10 mouse cellular contexts compared by ENCODE assay signal in the genomic region with DNA sequence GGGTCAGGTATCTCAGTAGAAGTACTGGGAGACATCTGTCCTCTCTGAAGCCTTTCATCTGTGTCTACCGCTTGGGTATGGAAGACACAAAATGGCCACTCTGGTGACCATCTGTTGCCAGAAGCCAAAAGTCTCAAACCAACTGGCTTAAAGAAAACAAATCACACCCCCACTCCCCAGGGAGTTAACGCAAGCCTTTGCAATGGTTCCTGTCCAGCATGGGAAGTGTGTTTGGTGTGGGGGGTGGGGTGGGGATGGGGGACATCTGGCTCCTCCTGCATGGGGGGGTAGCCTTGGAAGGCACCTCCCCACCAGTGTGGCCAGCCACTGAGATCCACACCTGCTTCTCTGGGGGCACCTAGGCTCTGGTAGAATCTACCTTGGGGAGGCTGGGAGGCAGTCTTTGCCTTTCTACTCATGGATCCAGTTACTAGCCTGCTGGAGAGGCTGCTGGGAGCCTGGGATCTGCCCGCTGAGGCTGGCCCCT. TPM values are rescaled to one million over a fixed set of nuclear protein-coding genes. Genes with fewer than 3 reads are reported as not detected.
DNase-seq lines count a peak whose midpoint lies in the region; ATAC-seq and TF ChIP-seq lines count a peak whose summit lies in the region.
"Had no signal": no experiment of that assay in that cellular context is flagged by ENCODE, and none has a peak within 500 bp of the region (broad histone marks: within the 10 kb centered on the region; RNA-seq: fewer than 3 reads in every experiment).

No protein-coding gene starts in this region.

- no peaks in the 10 kb centered on the region for H3K9me3 ChIP-seq in forebrain, embryonic 11.5 days (ENCODE audit: control insufficient read depth, low read length)
- H3K9me3 ChIP-seq in intestine, embryonic 15.5 days = no peaks in the 10 kb centered on the region
- no peaks in the 10 kb centered on the region for H3K9me3 ChIP-seq in neural tube, embryonic 15.5 days (replicated peaks)
- H3K9me3 ChIP-seq: G1E had no signal

- peak overlapping the region; percentile 86 for H3K27ac ChIP-seq in layer of hippocampus, adult 2 months
- H3K27ac ChIP-seq in forebrain, embryonic 11.5 days (ENCODE audit: low read depth, low read length) = peak overlapping the region; percentile 98
- peak overlapping the region; percentile 45 for H3K27ac ChIP-seq in intestine, embryonic 15.5 days
- peak overlapping the region; percentile 87 for H3K27ac ChIP-seq in neural tube, embryonic 15.5 days (replicated peaks)

- 9% methylated on average over 3 of the region's 3 CpGs for WGBS in forebrain, embryonic 11.5 days
- 29% methylated on average over 3 of the region's 3 CpGs for WGBS in intestine, embryonic 15.5 days
- whole genome bisulfite sequencing in neural tube, embryonic 15.5 days = 10% methylated on average over 3 of the region's 3 CpGs

- H3K4me1 ChIP-seq in forebrain, embryonic 11.5 days (replicated peaks; ENCODE audit: control insufficient read depth, insufficient read depth, low read length) = peaks cover 82% of the 10 kb centered on the region
- peaks cover 87% of the 10 kb centered on the region for H3K4me1 ChIP-seq in intestine, embryonic 15.5 days (replicated peaks)
- peaks cover 96% of the 10 kb centered on the region for H3K4me1 ChIP-seq in neural tube, embryonic 15.5 days

- no peaks in the 10 kb centered on the region for H3K27me3 ChIP-seq in forebrain, embryonic 11.5 days (ENCODE audit: control insufficient read depth, insufficient read depth, low read length)
- no peaks in the 10 kb centered on the region for H3K27me3 ChIP-seq in intestine, embryonic 15.5 days (replicated peaks)
- H3K27me3 ChIP-seq in neural tube, embryonic 15.5 days (replicated peaks) = no peaks in the 10 kb centered on the region

- intact Hi-C loops in left cerebral cortex, postnatal 36 days (cut with DNase I) = loop anchor here (1.0 kb wide), 1 partner anchor 13 kb away; no protein-coding TSS in a partner anchor

- H3K4me3 ChIP-seq in layer of hippocampus, adult 2 months = no peak overlapping the region
- peak overlapping the region; percentile 11; the same call in 1 of the 2 replicates for H3K4me3 ChIP-seq in forebrain, embryonic 11.5 days (ENCODE audit: low read depth, low read length)
- no peak overlapping the region for H3K4me3 ChIP-seq in intestine, embryonic 15.5 days (replicated peaks)
- no peak overlapping the region for H3K4me3 ChIP-seq in neural tube, embryonic 15.5 days (replicated peaks)

- H3K36me3 ChIP-seq in forebrain, embryonic 11.5 days (ENCODE audit: control insufficient read depth, insufficient read depth, low read length) = peaks cover 8% of the 10 kb centered on the region
- peaks cover 5% of the 10 kb centered on the region; the same call in 1 of the 2 replicates for H3K36me3 ChIP-seq in intestine, embryonic 15.5 days
- H3K36me3 ChIP-seq in neural tube, embryonic 15.5 days = no peaks in the 10 kb centered on the region
- H3K36me3 ChIP-seq: G1E had no signal

- peak; percentile 0 for ATAC-seq in forebrain, embryonic 11.5 days (replicated peaks; ENCODE audit: low FRiP score)
- ATAC-seq in intestine, embryonic 15.5 days = no peak
- no peak for ATAC-seq in neural tube, embryonic 15.5 days (ENCODE audit: low FRiP score)

- peak overlapping the region; percentile 50 for H3K4me2 ChIP-seq in forebrain, embryonic 11.5 days (ENCODE audit: low read depth, low read length, severe bottlenecking)
- peak overlapping the region; percentile 48 for H3K4me2 ChIP-seq in intestine, embryonic 15.5 days (replicated peaks)
- H3K4me2 ChIP-seq in neural tube, embryonic 15.5 days = peak overlapping the region; percentile 43

- TF ChIP-seq CTCF in layer of hippocampus, adult 2 months (conservative IDR thresholded peaks at IDR 0.05) = no peak

- peak overlapping the region; percentile 62 for H3K9ac ChIP-seq in forebrain, embryonic 11.5 days (ENCODE audit: low read length)
- 0 out of 2 replicates have a peak overlapping the region, but pooled peaks have one; percentile 13 for H3K9ac ChIP-seq in intestine, embryonic 15.5 days
- no peak overlapping the region for H3K9ac ChIP-seq in neural tube, embryonic 15.5 days (replicated peaks)

- DNase-seq in layer of hippocampus, adult 2 months (ENCODE audit: low spot score in 2 of 2) = no peak
- DNase-seq in layer of hippocampus, postnatal 14 days (ENCODE audit: low spot score in 2 of 2) = no peak
- DNase-seq in forebrain, embryonic 11.5 days (ENCODE audit: low spot score) = no peak
- DNase-seq in left cerebral cortex, postnatal 36 days (ENCODE audit: low spot score in 2 of 2) = no peak
- no peak for DNase-seq in layer of hippocampus, adult 18-20 months (ENCODE audit: low spot score in 2 of 2)
- DNase-seq in thymus, postnatal 14 days = no peak
- DNase-seq: spleen, adult 18-20 months had no signal

RNA-seq across cellular contexts. Expression of a gene that starts 29.6 kb away (rescaled TPM):
- total RNA-seq in layer of hippocampus, adult 2 months (2021) = 10 to 100 TPM; 32.7 to 35.7 TPM
- total RNA-seq in layer of hippocampus, postnatal 14 days (2021) = 10 to 100 TPM; 35.4 to 45.2 TPM
- 68.3 and 70.9 TPM in 2 replicates for polyA plus RNA-seq in forebrain, embryonic 11.5 days (2014; fragmentation: Nextera tagmentation; extraction: Ambion mirVana)
- polyA plus RNA-seq in intestine, embryonic 15.5 days (2015; fragmentation: Nextera tagmentation; extraction: Ambion mirVana) = 11.3 and 12.2 TPM in 2 replicates
- 11.7 and 22.6 TPM in 2 replicates for polyA plus RNA-seq in neural tube, embryonic 15.5 days (2015; fragmentation: Nextera tagmentation; extraction: Ambion mirVana)
- total RNA-seq in left cerebral cortex, postnatal 36 days (2021) = 10 to 100 TPM; 24.5 to 28.5 TPM
- total RNA-seq in layer of hippocampus, adult 18-20 months (2021) = 10 to 100 TPM; 26.4 to 26.9 TPM

RNA-seq across cellular contexts. Expression of a gene that starts 41.9 kb away (rescaled TPM):
- total RNA-seq in layer of hippocampus, adult 2 months (2021) = 10 to 100 TPM; 49.3 to 51.3 TPM
- total RNA-seq in layer of hippocampus, postnatal 14 days (2021) = 10 to 100 TPM; 47.2 to 48.3 TPM
- polyA plus RNA-seq in forebrain, embryonic 11.5 days (2014; fragmentation: Nextera tagmentation; extraction: Ambion mirVana) = 39.3 and 40.9 TPM in 2 replicates
- polyA plus RNA-seq in intestine, embryonic 15.5 days (2015; fragmentation: Nextera tagmentation; extraction: Ambion mirVana) = 20.2 and 24.7 TPM in 2 replicates
- 16.7 and 17.2 TPM in 2 replicates for polyA plus RNA-seq in neural tube, embryonic 15.5 days (2015; fragmentation: Nextera tagmentation; extraction: Ambion mirVana)
- 10 to 100 TPM; 39.0 to 52.3 TPM for total RNA-seq in left cerebral cortex, postnatal 36 days (2021)
- 10 to 100 TPM; 50.3 to 50.4 TPM for total RNA-seq in layer of hippocampus, adult 18-20 months (2021)

Comparison
In these comparisons a context has a peak if more than half of its experiments do, and no peak if none do; other contexts are left out.
1. H3K27ac ChIP-seq: peak in every context shown above with its lines; median percentile 98 in forebrain, embryonic 11.5 days; 87 in neural tube, embryonic 15.5 days; 86 in layer of hippocampus, adult 2 months; 45 in intestine, embryonic 15.5 days.